Mouse (Mus musculus) MEL-GATA-1-ER (cell line): Measurements from ENCODE around the gene Nme4.
"Not testable (repeated sequence)": the region's sequence is repeated elsewhere in the genome, so short reads cannot be mapped to it uniquely, and the experiment has no call there.

Experiments
- DNase-seq: peaks from one replicate; pipeline ENCODE4 v3.0.0-alpha.2; 2012; ENCODE audit warnings: low read depth; ENCODE audit errors: extremely low read depth

The Nme4 gene

GRCm38 (mm10) chr17:26114461-26114860, 19.1 kb upstream of the Nme4 start:
- DNase-seq: not testable (repeated sequence)

GRCm38 (mm10) chr17:26114061-26114460, 18.7 kb upstream of the Nme4 start:
- no peak for DNase-seq

- no peak for DNase-seq
Observed at GRCm38 (mm10) chr17:26113181-26113948, 18.0 kb upstream of the Nme4 start, which contains the start of gene Tmem8. TSS of gene Tmem8 (plus strand) at chr17:26113299.

GRCm38 (mm10) chr17:26112751-26113150, 17.3 kb upstream of the Nme4 start:
- DNase-seq: no peak

GRCm38 (mm10) chr17:26111722-26112121, 16.3 kb upstream of the Nme4 start:
- no peak for DNase-seq

GRCm38 (mm10) chr17:26111024-26111423, 15.6 kb upstream of the Nme4 start:
- DNase-seq: no peak

- no peak for DNase-seq
Observed at GRCm38 (mm10) chr17:26110156-26110555, 14.8 kb upstream of the Nme4 start.

- DNase-seq: no peak
Observed at GRCm38 (mm10) chr17:26105619-26106018, 10.2 kb upstream of the Nme4 start.

- DNase-seq: no peak
Observed at GRCm38 (mm10) chr17:26101478-26101877, 6.1 kb upstream of the Nme4 start.

- no peak for DNase-seq
Observed at GRCm38 (mm10) chr17:26100166-26100565, 4.8 kb upstream of the Nme4 start.

GRCm38 (mm10) chr17:26099316-26099715, 3.9 kb upstream of the Nme4 start:
- DNase-seq: not testable (repeated sequence)

- DNase-seq: no peak
Observed at GRCm38 (mm10) chr17:26098461-26098860, 3.1 kb upstream of the Nme4 start.

- DNase-seq: no peak
Observed at GRCm38 (mm10) chr17:26094531-26095110, 781 bp downstream of the Nme4 start.

- DNase-seq: peak; percentile 86
Observed at GRCm38 (mm10) chr17:26089905-26090632, 5.3 kb downstream of the Nme4 start, which contains the start of gene Decr2. TSS of gene Decr2 (minus strand) at chr17:26090337.

- no peak for DNase-seq
Observed at GRCm38 (mm10) chr17:26087059-26087564, 8.3 kb downstream of the Nme4 start.

GRCm38 (mm10) chr17:26080867-26081266, 14.5 kb downstream of the Nme4 start:
- no peak for DNase-seq

- DNase-seq: no peak
Observed at GRCm38 (mm10) chr17:26078851-26079250, 16.6 kb downstream of the Nme4 start.

GRCm38 (mm10) chr17:26075246-26075645, 20.2 kb downstream of the Nme4 start:
- no peak for DNase-seq

- DNase-seq: no peak
Observed at GRCm38 (mm10) chr17:26070136-26070535, 25.3 kb downstream of the Nme4 start.

- peak; percentile 69 for DNase-seq
Observed at GRCm38 (mm10) chr17:26068831-26069739, 26.3 kb downstream of the Nme4 start, which contains the start of gene Rab11fip3. TSS of gene Rab11fip3 (minus strand) at chr17:26069555.
